In genomic region chr12:36395115-36395514, GRCm38 (mm10) we compare ENCODE assay signal across 15 mouse cellular contexts. TPM values are rescaled to one million over a fixed set of nuclear protein-coding genes. Genes with fewer than 3 reads are reported as not detected.
DNase-seq lines count a peak whose midpoint lies in the region; ATAC-seq and TF ChIP-seq lines count a peak whose summit lies in the region.
"Had no signal": no experiment of that assay in that cellular context is flagged by ENCODE, and none has a peak within 500 bp of the region (broad histone marks: within the 10 kb centered on the region; RNA-seq: fewer than 3 reads in every experiment).

No protein-coding gene starts in this region.

- no peaks in the 10 kb centered on the region for H3K27me3 ChIP-seq in heart, embryonic 13.5 days (replicated peaks)
- H3K27me3 ChIP-seq in limb, embryonic 13.5 days: no peaks in the 10 kb centered on the region
- H3K27me3 ChIP-seq in limb, embryonic 10.5 days (ENCODE audit: low read depth, poor library complexity, severe bottlenecking): no peaks in the 10 kb centered on the region
- no peaks in the 10 kb centered on the region for H3K27me3 ChIP-seq in limb, embryonic 14.5 days (ENCODE audit: control insufficient read depth, insufficient read depth, low read length)

- 66% methylated on average over 2 of the region's 2 CpGs for WGBS in heart, embryonic 13.5 days
- WGBS in limb, embryonic 13.5 days: 83% methylated on average over 2 of the region's 2 CpGs
- WGBS in limb, embryonic 10.5 days: 94% methylated on average over 2 of the region's 2 CpGs
- 54% methylated on average over 2 of the region's 2 CpGs for WGBS in limb, embryonic 14.5 days

- H3K9me3 ChIP-seq in heart, embryonic 13.5 days: peaks cover 11% of the 10 kb centered on the region; the same call in 1 of the 2 replicates
- H3K9me3 ChIP-seq in limb, embryonic 13.5 days: peaks cover 14% of the 10 kb centered on the region
- H3K9me3 ChIP-seq in limb, embryonic 10.5 days (replicated peaks): no peaks in the 10 kb centered on the region
- peaks cover 7% of the 10 kb centered on the region; the same call in 1 of the 2 replicates for H3K9me3 ChIP-seq in limb, embryonic 14.5 days (ENCODE audit: control insufficient read depth, low read length)

- H3K4me1 ChIP-seq in heart, embryonic 13.5 days: no peaks in the 10 kb centered on the region
- H3K4me1 ChIP-seq in limb, embryonic 13.5 days: no peaks in the 10 kb centered on the region; the same call in 1 of the 2 replicates
- no peaks in the 10 kb centered on the region for H3K4me1 ChIP-seq in limb, embryonic 10.5 days
- no peaks in the 10 kb centered on the region for H3K4me1 ChIP-seq in limb, embryonic 14.5 days (ENCODE audit: control insufficient read depth, insufficient read depth, low read length)
- H3K4me1 ChIP-seq: hindbrain, embryonic 10.5 days had no signal

- intact Hi-C loops in heart, postnatal 25 days (cut with DNase I): no loop called here

- 0 out of 2 replicates have a peak overlapping the region, but pooled peaks have one; percentile 22 for H3K27ac ChIP-seq in heart, embryonic 13.5 days (replicated peaks)
- H3K27ac ChIP-seq in limb, embryonic 13.5 days: 0 out of 2 replicates have a peak overlapping the region, but pooled peaks have one; percentile 10
- H3K27ac ChIP-seq in limb, embryonic 10.5 days: no peak overlapping the region
- H3K27ac ChIP-seq in limb, embryonic 14.5 days (replicated peaks; ENCODE audit: low read depth, low read length): no peak overlapping the region
- H3K27ac ChIP-seq: gastrocnemius, adult 2 months; heart, adult 2 months; hindbrain, embryonic 10.5 days; macrophage had no signal

- DNase-seq in heart, postnatal 25 days (ENCODE audit: low spot score): no peak
- no peak for DNase-seq in limb, embryonic 10.5 days (ENCODE audit: low spot score)
- peak; percentile 46 for DNase-seq in brain, adult 2 months (ENCODE audit: low read depth, low spot score)
- DNase-seq in limb, embryonic 14.5 days (ENCODE audit: low spot score): peak; percentile 58
- no peak for DNase-seq in embryo, embryonic 9.5 days (ENCODE audit: extremely low spot score)
- DNase-seq: cerebellum, postnatal 25 days; gastrocnemius, adult 2 months; heart, adult 2 months; kidney, adult 9 months had no signal

- no peak overlapping the region for H3K4me3 ChIP-seq in heart, embryonic 13.5 days
- H3K4me3 ChIP-seq in limb, embryonic 13.5 days: no peak overlapping the region
- H3K4me3 ChIP-seq in limb, embryonic 10.5 days: no peak overlapping the region
- no peak overlapping the region for H3K4me3 ChIP-seq in limb, embryonic 14.5 days (replicated peaks; ENCODE audit: low read length)
- H3K4me3 ChIP-seq: gastrocnemius, adult 2 months; heart, adult 2 months; hindbrain, embryonic 10.5 days had no signal

- peaks cover 16% of the 10 kb centered on the region for H3K36me3 ChIP-seq in heart, embryonic 13.5 days
- H3K36me3 ChIP-seq in limb, embryonic 13.5 days: peaks cover 14% of the 10 kb centered on the region; the same call in 1 of the 2 replicates
- H3K36me3 ChIP-seq in limb, embryonic 10.5 days: no peaks in the 10 kb centered on the region
- no peaks in the 10 kb centered on the region for H3K36me3 ChIP-seq in limb, embryonic 14.5 days (ENCODE audit: control insufficient read depth, insufficient read depth, low read length)

- H3K4me2 ChIP-seq in heart, embryonic 13.5 days: no peak overlapping the region
- H3K4me2 ChIP-seq in limb, embryonic 13.5 days (replicated peaks): no peak overlapping the region
- no peak overlapping the region for H3K4me2 ChIP-seq in limb, embryonic 14.5 days (replicated peaks; ENCODE audit: low read depth, low read length, severe bottlenecking)

- no peak for ATAC-seq in heart, embryonic 13.5 days (ENCODE audit: extremely low read depth, insufficient number of reproducible peaks, low FRiP score, low TSS enrichment)
- ATAC-seq in limb, embryonic 13.5 days (ENCODE audit: low FRiP score, low read depth): no peak
- ATAC-seq in limb, embryonic 14.5 days (ENCODE audit: low FRiP score, low read depth): no peak
- no peak for ATAC-seq in megakaryocyte progenitor cell, adult 5-6 weeks (replicated peaks; ENCODE audit: poor library complexity)

- no peak for TF ChIP-seq POLR2A in limb, embryonic 14.5 days (IDR thresholded peaks at IDR 0.05; ENCODE audit: borderline replicate concordance, extremely low read depth, insufficient read depth, insufficient read length)

- no peak overlapping the region for H3K9ac ChIP-seq in heart, embryonic 13.5 days
- H3K9ac ChIP-seq in limb, embryonic 13.5 days: no peak overlapping the region
- no peak overlapping the region for H3K9ac ChIP-seq in limb, embryonic 14.5 days (ENCODE audit: low read depth, low read length, severe bottlenecking)

RNA-seq across cellular contexts. Expression of gene D630036H23Rik, which starts 13.1 kb away (rescaled TPM):
- 0.92 and 1.3 TPM in 2 replicates for polyA plus RNA-seq in heart, embryonic 13.5 days (2015; fragmentation: Nextera tagmentation; extraction: Ambion mirVana)
- 1 to 10 TPM; 1.7 TPM for total RNA-seq in heart, postnatal 25 days (2021)
- 2.2 and 2.5 TPM in 2 replicates for polyA plus RNA-seq in limb, embryonic 13.5 days (2015; fragmentation: Nextera tagmentation; extraction: Ambion mirVana)
- polyA plus RNA-seq in limb, embryonic 10.5 days (2016; fragmentation: Nextera tagmentation; extraction: Ambion mirVana): 0.49 and 0.91 TPM in 2 replicates
- 0.99 and 1.3 TPM in 2 replicates for polyA plus RNA-seq in limb, embryonic 14.5 days (2012; rRNA removed)
- 1.6 and 2.2 TPM in 2 replicates for polyA plus RNA-seq in limb, embryonic 14.5 days (2014; fragmentation: Nextera tagmentation; extraction: Ambion mirVana)
- not detected in 2 replicates for total RNA-seq in megakaryocyte progenitor cell, adult 5-6 weeks (2015)
- total RNA-seq in megakaryocyte progenitor cell, adult 5-6 weeks (2017): 0.33 TPM in 1 of 2 replicates, not detected in the other
- total RNA-seq: neutrophil, adult 5-6 weeks had no signal
- polyA plus RNA-seq: macrophage had no signal

RNA-seq across cellular contexts. Expression of gene Ispd, which starts 13.9 kb away (rescaled TPM):
- polyA plus RNA-seq in heart, embryonic 13.5 days (2015; fragmentation: Nextera tagmentation; extraction: Ambion mirVana): 9.3 and 9.9 TPM in 2 replicates
- 1 to 10 TPM; 4.7 to 6.3 TPM for total RNA-seq in heart, postnatal 25 days (2021)
- 8.8 and 8.9 TPM in 2 replicates for polyA plus RNA-seq in limb, embryonic 13.5 days (2015; fragmentation: Nextera tagmentation; extraction: Ambion mirVana)
- polyA plus RNA-seq in limb, embryonic 10.5 days (2016; fragmentation: Nextera tagmentation; extraction: Ambion mirVana): 4.9 and 5.2 TPM in 2 replicates
- 2.7 and 3.0 TPM in 2 replicates for polyA plus RNA-seq in limb, embryonic 14.5 days (2012; rRNA removed)
- polyA plus RNA-seq in limb, embryonic 14.5 days (2014; fragmentation: Nextera tagmentation; extraction: Ambion mirVana): 9.6 and 10.9 TPM in 2 replicates
- total RNA-seq in megakaryocyte progenitor cell, adult 5-6 weeks (2015): 3.2 TPM in 2 replicates
- total RNA-seq in megakaryocyte progenitor cell, adult 5-6 weeks (2017): 3.2 and 5.8 TPM in 2 replicates

Comparison
In these comparisons a context has a peak if more than half of its experiments do, and no peak if none do; other contexts are left out.
1. H3K27ac ChIP-seq: peak in heart, embryonic 13.5 days (single experiment) and limb, embryonic 13.5 days (single experiment); none in limb, embryonic 10.5 days (single experiment) and limb, embryonic 14.5 days (single experiment).
2. DNase-seq: peak in brain, adult 2 months (single experiment) and limb, embryonic 14.5 days (single experiment); none in heart, postnatal 25 days (single experiment), limb, embryonic 10.5 days (single experiment) and embryo, embryonic 9.5 days (single experiment).